Mouse (Mus musculus): ENCODE measurements around the gene Syce3.

DNA sequence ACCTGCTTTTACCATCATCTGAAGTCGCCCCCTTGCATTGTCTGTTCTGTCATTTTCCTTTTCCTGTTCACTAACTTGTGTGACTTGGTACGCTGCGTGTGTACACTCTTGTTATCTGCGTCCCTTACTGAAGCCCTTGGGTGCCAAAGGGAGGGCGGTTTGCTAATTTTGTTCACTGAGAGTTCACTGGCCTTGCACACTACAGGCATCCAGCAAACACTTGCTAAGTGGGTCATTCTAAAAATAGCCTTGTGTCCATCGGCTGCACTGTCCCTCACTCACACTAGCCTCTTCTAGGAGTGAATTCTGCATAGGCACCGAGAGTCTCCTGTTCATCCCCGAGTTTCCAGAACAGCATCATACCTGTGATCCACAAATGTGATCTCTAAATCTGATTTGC, 5.0 kb upstream of the Syce3 start:
- TF ChIP-seq CTCF (IDR thresholded peaks at IDR 0.05; ENCODE audit: borderline replicate concordance, extremely low read depth, insufficient read depth, insufficient read length) = no peak
- TF ChIP-seq POLR2A (IDR thresholded peaks at IDR 0.05; ENCODE audit: borderline replicate concordance, extremely low read depth, insufficient read depth, insufficient read length, poor library complexity, severe bottlenecking) = no peak

Data from brain, embryonic 14.5 days (tissue).